Mouse (Mus musculus) midbrain, postnatal 0 days (tissue): ENCODE measurements around the gene Tnc. TPM values are rescaled to one million over a fixed set of nuclear protein-coding genes. Genes with fewer than 3 reads are reported as not detected.

Source experiments
- ATAC-seq: fragments of 200-750 bp; cut with Nextera tagmentation; 2 replicates; pipeline ENCODE4 v1.8.0; 2017; ENCODE audit warnings: moderate number of reproducible peaks, mild to moderate bottlenecking, moderate TSS enrichment, moderate library complexity; ENCODE audit not compliant: low FRiP score
- DNase-seq: peaks from one replicate; pipeline ENCODE4 v3.0.0-alpha.2; 2015; ENCODE audit warnings: low spot score
- H3K27ac ChIP-seq: fragments of 300-500 bp; sonication (generic); 2 replicates; pipeline ENCODE4 v1.5.1; 2014; ENCODE audit warnings: low read depth, mild to moderate bottlenecking, low read length, mixed read lengths
- H3K27me3 ChIP-seq: fragments of 300-500 bp; sonication (generic); 2 replicates; pipeline ENCODE4 v1.6.1; 2014; ENCODE audit warnings: low read length, control low read depth, mixed read lengths; ENCODE audit not compliant: insufficient read depth
- H3K36me3 ChIP-seq: fragments of 300-500 bp; sonication (generic); 2 replicates; pipeline ENCODE4 v1.6.1; 2014; ENCODE audit warnings: low read length, control low read depth, mixed read lengths; ENCODE audit not compliant: insufficient read depth
- H3K4me1 ChIP-seq: fragments of 300-500 bp; sonication (generic); 2 replicates; pipeline ENCODE4 v1.6.1; 2014; ENCODE audit warnings: mild to moderate bottlenecking, control low read depth, antibody characterized with exemption, low read length, mixed read lengths; ENCODE audit not compliant: insufficient read depth
- H3K4me2 ChIP-seq: fragments of 300-500 bp; sonication (generic); 2 replicates; pipeline ENCODE4 v1.6.1; 2014; ENCODE audit warnings: low read depth, mild to moderate bottlenecking, low read length, mixed read lengths; ENCODE audit not compliant: poor library complexity, severe bottlenecking
- H3K4me3 ChIP-seq: fragments of 300-500 bp; sonication (generic); 2 replicates; pipeline ENCODE4 v1.5.1; 2014; ENCODE audit warnings: low read depth, mild to moderate bottlenecking, low read length, moderate library complexity
- H3K9ac ChIP-seq: fragments of 300-500 bp; sonication (generic); replicated peaks from 2 replicates; pipeline ENCODE4 v1.6.1; 2014; ENCODE audit warnings: mild to moderate bottlenecking, low read length, moderate library complexity, mixed read lengths; ENCODE audit not compliant: poor library complexity, severe bottlenecking
- H3K9me3 ChIP-seq: fragments of 300-500 bp; sonication (generic); 2 replicates; pipeline ENCODE4 v1.6.1; 2016; ENCODE audit warnings: low read length, control low read depth
- CTCF ChIP-seq: IDR thresholded peaks from 2 replicates; pipeline ENCODE4 v1.5.1; 2016; ENCODE audit warnings: antibody characterized with exemption, mild to moderate bottlenecking
- whole genome bisulfite sequencing: fragments of 180-500 bp; shearing (Covaris S2); extraction: QIAGEN DNeasy Blood & Tissue Kit; methylation state at CpG from one replicate; pipeline ENCODE4 v1.1.7; 2014; 5-methylcytosine and 5-hydroxymethylcytosine counted together
- polyA plus RNA-seq: library from polyadenylated mRNA; unstranded; fragments of >200 nt; fragmentation: Nextera tagmentation; extraction: Ambion mirVana; gene quantifications from 2 replicates; pipeline ENCODE4 v1.2.1, GENCODE M21; 2015
- total RNA-seq: library from RNA; depleted of rRNA; stranded (reverse); fragments of >200 nt; gene quantifications from 2 replicates; pipeline ENCODE4 v1.2.3, GENCODE M21; 2014

The Tnc gene
- total and polyA plus RNA-seq, 2 experiments from 2014 or later = 38.2 to 167 TPM

GRCm38 (mm10) chr4:63971762-63972161, 75.1 kb downstream of the Tnc start:
- peak; percentile 53 for DNase-seq
- no peak overlapping the region for H3K9ac ChIP-seq
- no peak for ATAC-seq
- 61% methylated on average over 1 of the region's 1 CpGs for WGBS
- TF ChIP-seq CTCF = no peak
- H3K27me3 ChIP-seq = no peaks in the 10 kb centered on the region
- H3K36me3 ChIP-seq = no peaks in the 10 kb centered on the region
- H3K9me3 ChIP-seq = no peaks in the 10 kb centered on the region
- H3K4me1 ChIP-seq = no peaks in the 10 kb centered on the region
- H3K27ac ChIP-seq = no peak overlapping the region
- H3K4me2 ChIP-seq = no peak overlapping the region
- H3K4me3 ChIP-seq = no peak overlapping the region

- no peak overlapping the region for H3K9ac ChIP-seq
- no peaks in the 10 kb centered on the region for H3K27me3 ChIP-seq
- ATAC-seq = no peak
- DNase-seq = no peak
- no peak overlapping the region for H3K27ac ChIP-seq
- no peak overlapping the region for H3K4me2 ChIP-seq
- no peaks in the 10 kb centered on the region for H3K36me3 ChIP-seq
- no peak overlapping the region for H3K4me3 ChIP-seq
- no peaks in the 10 kb centered on the region for H3K4me1 ChIP-seq
- no peak for TF ChIP-seq CTCF
- H3K9me3 ChIP-seq = no peaks in the 10 kb centered on the region
- 91% methylated on average over 4 of the region's 4 CpGs for WGBS
Measured at GRCm38 (mm10) chr4:63970925-63971324, 75.9 kb downstream of the Tnc start.

GRCm38 (mm10) chr4:63969891-63970290, 76.9 kb downstream of the Tnc start:
- no peak for TF ChIP-seq CTCF
- Histone ChIP-seq H3K4me2 (no peak overlapping the region), H3K9ac (no peak overlapping the region), H3K4me3 (no peak overlapping the region), H3K4me1 (no peaks in the 10 kb centered on the region), H3K36me3 (no peaks in the 10 kb centered on the region), H3K27ac (no peak overlapping the region), H3K9me3 (no peaks in the 10 kb centered on the region), H3K27me3 (no peaks in the 10 kb centered on the region)
- ATAC-seq = no peak
- no peak for DNase-seq
- WGBS = 80% methylated on average over 3 of the region's 3 CpGs

- Histone ChIP-seq H3K27me3 (no peaks in the 10 kb centered on the region), H3K27ac (no peak overlapping the region), H3K4me2 (no peak overlapping the region), H3K36me3 (no peaks in the 10 kb centered on the region), H3K4me3 (no peak overlapping the region), H3K9ac (no peak overlapping the region), H3K4me1 (no peaks in the 10 kb centered on the region), H3K9me3 (no peaks in the 10 kb centered on the region)
- 100% methylated on average over 1 of the region's 1 CpGs for WGBS
- ATAC-seq (no peak), DNase-seq (no peak)
- no peak for TF ChIP-seq CTCF
Measured at GRCm38 (mm10) chr4:63963410-63963809, 83.4 kb downstream of the Tnc start.

GRCm38 (mm10) chr4:63961858-63962468, 84.9 kb downstream of the Tnc start:
- H3K4me2 ChIP-seq = no peak overlapping the region
- no peaks in the 10 kb centered on the region for H3K9me3 ChIP-seq
- H3K9ac ChIP-seq = no peak overlapping the region
- TF ChIP-seq CTCF = no peak
- H3K4me1 ChIP-seq = no peaks in the 10 kb centered on the region
- 86% methylated on average over 5 of the region's 5 CpGs for WGBS
- DNase-seq (no peak), ATAC-seq (no peak)
- H3K27ac ChIP-seq = no peak overlapping the region
- no peaks in the 10 kb centered on the region for H3K36me3 ChIP-seq
- no peak overlapping the region for H3K4me3 ChIP-seq
- no peaks in the 10 kb centered on the region for H3K27me3 ChIP-seq

- H3K9me3 ChIP-seq = no peaks in the 10 kb centered on the region
- no peak overlapping the region for H3K27ac ChIP-seq
- ATAC-seq (no peak), DNase-seq (no peak)
- H3K4me3 ChIP-seq = no peak overlapping the region
- WGBS = 86% methylated on average over 4 of the region's 4 CpGs
- no peak overlapping the region for H3K9ac ChIP-seq
- H3K36me3 ChIP-seq = no peaks in the 10 kb centered on the region
- no peak for TF ChIP-seq CTCF
- H3K27me3 ChIP-seq = no peaks in the 10 kb centered on the region
- H3K4me1 ChIP-seq = no peaks in the 10 kb centered on the region
- no peak overlapping the region for H3K4me2 ChIP-seq
Measured at GRCm38 (mm10) chr4:63958601-63959000, 88.2 kb downstream of the Tnc start.
